Mouse (Mus musculus): ENCODE data around the gene Tmprss9.

Gene Tmprss9

DNA sequence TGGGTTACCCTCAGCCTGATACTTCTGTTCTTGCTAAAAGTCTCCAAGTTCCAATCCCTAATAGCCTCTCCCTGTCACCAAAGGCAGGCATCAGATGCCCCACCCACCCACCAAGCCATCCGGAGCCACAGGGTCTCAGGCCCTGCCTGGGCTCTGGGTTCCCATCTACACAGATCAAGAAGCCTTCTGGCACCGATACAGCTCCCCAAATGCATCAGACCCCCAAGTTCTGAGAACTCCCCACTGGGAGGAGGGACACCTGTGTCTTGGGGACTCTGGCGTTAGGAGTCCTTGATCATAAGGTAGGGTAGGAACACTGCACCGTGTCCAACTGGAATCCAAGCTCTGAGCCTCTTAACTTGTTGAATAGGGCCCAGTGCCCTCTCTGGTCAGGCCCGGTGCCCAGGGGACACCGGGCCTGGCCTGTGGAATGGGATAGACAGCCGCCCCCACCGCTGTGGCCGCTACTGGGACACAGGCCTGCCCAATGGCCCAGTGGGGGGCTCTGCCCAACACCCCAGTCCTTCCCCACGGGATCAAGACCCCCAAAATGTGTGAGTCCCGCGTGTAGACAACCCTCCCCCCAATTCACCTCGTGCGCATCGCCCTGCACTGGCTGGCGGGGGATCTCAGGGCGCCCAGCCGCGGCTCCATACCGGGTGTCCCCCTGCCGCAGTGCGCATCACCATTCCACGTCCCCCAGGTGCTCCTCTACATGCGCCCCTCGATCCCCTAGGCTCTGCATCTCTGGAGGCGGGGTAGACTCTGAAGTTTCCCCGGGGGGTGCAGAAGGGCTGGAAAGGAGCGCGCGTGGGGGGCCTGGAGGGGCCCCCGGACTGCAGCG is 28.3 kb upstream of the Tmprss9 start:
- no peak for DNase-seq (ENCODE audit: low read depth in 2 of 2, low spot score in 2 of 2)

DNA sequence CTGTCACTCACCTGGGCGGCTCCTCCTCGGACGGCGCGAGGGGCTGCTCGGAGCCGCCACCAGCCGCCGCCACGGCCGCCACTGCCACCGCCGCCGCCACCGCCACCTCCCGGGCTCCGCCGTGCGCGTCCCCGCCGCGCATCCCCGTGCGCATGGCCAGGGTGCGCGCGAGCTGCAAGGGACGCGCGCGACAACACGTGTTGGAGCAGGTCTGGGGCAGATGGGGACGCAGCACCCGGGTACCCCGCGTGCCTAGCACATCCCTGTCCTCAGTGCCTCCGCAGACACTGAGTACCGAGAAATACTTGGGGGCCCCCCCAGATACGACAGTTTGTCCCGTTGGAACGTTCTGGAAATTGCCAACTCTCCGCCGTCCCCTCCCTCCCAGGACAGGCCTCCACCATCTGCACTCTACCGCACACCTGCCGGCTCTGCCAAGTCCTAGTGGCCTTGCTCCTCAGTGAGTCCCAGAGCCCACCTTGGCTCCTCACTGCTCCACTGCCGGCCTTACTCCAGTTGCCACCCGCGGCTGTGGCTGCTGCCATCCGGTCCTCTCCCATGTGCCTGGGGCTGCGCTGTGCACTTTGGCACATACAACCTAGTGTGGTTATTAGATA is 27.6 kb upstream of the Tmprss9 start, which contains the start of gene Lingo3:
Gene Lingo3, minus strand, starts transcription at position 109 of the 617 bp plus-strand sequence.
- DNase-seq (ENCODE audit: low read depth in 2 of 2, low spot score in 2 of 2) = no peak

DNA sequence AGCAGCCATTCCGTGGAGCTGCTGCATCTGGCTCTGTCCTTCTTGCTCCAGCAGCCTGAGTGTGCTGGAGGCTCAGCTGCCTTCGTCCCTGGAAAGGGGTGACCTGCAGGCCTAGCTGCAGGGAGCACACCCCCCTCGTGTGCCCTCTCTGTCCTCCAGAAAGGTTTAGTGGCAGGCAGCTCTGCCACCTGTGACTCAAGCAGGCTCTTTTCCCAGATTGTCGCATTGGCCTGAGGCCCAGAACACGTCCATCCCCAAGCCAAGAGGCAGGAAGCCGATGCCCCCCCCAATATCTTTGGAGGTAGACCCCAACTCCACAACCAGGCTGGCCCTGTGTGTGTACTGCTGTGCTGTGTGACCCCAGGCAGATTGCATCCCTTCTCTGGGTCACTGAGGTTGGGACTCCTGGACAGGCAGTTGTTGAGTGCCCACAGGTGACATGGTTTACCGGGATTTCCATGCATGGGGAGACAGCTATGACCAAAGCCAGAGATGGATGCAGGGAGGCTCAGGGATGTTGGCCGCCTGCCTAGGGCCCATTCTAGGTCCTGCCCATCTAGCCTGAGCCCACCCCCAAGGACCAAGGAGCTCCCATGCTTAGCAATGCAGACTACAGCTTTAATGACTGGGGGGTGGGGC is 26.5 kb upstream of the Tmprss9 start:
- DNase-seq (ENCODE audit: low read depth in 2 of 2, low spot score in 2 of 2) = no peak

DNA sequence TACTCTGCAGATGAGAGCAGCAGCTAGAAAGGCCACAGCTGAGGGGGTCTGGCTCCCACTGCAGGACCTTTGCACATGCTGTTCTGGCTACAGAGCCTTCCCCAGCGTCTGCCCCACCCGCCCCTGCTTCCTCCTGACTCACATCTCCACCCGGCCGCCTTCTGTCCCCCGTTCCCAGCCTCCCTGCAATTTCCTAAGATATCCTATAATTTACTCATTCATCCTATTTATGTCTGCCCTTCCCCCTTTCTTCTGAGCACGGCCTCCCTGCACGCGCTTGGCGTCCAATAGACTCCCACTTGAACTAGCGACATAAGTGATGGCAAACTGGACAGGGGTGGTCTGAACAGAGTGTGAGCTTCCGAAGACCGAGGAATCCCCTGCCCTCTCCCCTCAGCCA is 25.9 kb upstream of the Tmprss9 start:
- no peak for DNase-seq (ENCODE audit: low read depth in 2 of 2, low spot score in 2 of 2)

DNA sequence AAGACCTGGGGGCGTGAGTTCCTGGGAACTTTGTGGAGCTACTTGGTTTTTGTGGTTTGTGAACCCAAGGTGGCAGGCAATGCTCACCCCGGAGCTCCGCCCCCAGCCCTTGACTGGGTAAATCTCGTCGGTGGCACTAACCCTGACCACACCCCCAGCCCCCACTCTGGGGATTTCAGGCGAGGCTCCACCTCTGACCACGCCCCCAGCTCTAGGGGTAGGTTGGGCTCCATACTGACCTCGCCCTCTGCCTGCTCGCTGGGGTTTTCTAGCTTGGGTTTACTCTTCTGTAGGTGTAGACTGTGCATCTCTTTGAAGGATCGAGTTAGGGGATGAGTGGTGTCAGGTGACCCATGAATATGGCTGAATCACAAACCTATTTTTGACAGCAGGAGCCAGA is 23.1 kb upstream of the Tmprss9 start:
- DNase-seq (ENCODE audit: low read depth in 2 of 2, low spot score in 2 of 2) = peak; percentile 29 to 59

DNA sequence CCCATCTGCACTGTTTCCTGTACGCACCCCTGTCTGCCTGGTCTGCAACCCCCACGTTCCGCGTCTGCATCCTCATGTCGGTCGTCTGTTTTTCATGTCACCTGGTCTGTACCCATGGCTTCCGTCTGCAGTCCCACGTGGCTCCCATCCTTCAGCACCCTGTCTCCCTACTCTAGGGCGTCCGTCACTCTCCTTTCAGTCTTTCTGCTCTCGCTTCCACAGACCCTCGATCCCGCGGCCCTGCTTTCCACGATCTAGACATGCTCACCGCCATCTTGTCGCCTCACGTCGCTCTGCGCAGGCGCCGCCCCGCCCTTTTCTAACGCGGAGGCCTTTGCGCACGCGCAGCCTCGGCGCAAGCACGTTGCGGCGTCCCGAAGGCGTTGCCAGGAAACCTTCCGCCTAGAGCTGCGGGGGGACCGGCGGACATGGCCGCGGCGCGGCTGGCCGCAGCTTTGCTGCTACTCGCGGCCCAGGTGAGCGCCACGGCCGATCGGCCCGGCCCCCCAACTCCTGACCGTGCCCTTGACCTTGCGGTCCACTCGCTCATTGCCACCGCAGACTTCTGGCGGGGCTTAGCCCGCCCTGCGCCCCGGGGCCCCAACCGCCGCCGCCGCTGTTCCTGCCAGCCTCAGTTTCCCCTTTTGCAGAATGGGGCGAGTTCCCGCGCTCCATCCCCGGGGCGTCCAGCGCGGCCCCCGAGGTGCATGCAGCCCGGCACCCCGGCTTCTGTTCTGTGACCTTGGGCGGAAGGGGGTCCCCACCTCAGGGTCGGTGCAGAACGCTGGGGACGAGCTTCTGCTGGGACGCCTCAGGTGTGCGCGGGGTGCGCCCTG is 16.5 kb upstream of the Tmprss9 start, which contains the start of the genes Lsm7 and Sppl2b:
Gene Lsm7, minus strand, starts transcription at position 297 of the 836 bp plus-strand sequence.
Gene Sppl2b, plus strand, starts transcription at position 363 of the 836 bp plus-strand sequence.
- DNase-seq (ENCODE audit: low read depth in 2 of 2, low spot score in 2 of 2) = peak; percentile 96 to 98

DNA sequence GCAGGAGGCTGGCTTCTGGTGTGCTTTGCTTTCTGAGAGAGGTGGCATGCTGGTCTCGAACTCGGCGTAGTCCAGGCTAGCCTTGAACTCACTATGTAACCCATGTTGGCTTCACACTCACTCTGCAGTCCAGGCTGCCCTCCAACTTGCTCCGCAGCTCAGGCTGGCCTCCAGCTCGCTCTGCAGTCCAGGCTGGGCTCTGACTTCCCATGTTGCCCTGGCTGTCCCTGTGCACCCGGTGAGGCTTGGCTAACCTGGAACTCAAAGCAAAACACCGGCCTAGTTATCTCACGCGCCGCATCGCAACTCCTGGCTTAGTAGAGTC is 15.9 kb upstream of the Tmprss9 start:
- no peak for DNase-seq (ENCODE audit: low read depth in 2 of 2, low spot score in 2 of 2)

DNA sequence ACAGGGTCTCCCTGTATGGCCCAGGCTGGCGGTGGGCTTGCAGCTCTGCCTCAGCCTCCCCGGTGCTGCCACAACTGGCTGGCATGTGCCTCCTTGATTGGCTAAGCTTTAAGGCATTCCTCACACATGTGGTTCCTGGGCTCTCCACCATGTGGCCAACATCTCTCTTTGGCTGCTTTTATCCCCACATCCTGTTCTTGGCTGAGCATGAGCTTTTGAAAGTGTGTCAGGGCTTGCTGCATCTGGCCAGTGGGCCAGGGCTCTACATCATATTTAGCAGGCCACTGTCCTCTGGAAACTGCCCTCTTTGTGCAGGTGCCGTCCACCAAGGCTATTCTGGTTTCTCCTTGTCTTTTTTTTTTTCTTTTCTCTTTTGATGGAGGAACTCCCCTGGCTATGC is 15.4 kb upstream of the Tmprss9 start:
- peak in 1 of 2 experiments; percentile 12 for DNase-seq (ENCODE audit: low read depth in 2 of 2, low spot score in 2 of 2)

DNA sequence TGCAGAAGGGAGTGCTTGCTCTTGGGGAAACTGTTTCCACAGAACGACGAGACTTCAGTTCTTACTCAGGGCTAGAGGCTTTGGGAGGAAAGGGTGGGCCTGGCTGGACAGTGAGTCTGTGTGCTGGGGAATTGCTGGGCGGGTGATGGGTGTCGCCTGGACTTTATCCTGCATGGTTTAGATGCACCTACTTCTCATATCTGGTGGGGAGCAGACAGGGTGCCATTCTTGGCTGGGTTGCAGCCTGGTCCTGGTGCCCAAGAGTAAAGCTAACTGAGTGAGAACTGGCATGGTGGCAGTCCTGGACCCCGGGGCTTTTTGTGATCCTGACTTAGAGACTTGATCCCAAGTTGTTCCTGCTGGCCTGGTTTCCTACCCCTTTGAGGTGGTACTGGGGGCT is 14.7 kb upstream of the Tmprss9 start:
- no peak for DNase-seq (ENCODE audit: low read depth in 2 of 2, low spot score in 2 of 2)

DNA sequence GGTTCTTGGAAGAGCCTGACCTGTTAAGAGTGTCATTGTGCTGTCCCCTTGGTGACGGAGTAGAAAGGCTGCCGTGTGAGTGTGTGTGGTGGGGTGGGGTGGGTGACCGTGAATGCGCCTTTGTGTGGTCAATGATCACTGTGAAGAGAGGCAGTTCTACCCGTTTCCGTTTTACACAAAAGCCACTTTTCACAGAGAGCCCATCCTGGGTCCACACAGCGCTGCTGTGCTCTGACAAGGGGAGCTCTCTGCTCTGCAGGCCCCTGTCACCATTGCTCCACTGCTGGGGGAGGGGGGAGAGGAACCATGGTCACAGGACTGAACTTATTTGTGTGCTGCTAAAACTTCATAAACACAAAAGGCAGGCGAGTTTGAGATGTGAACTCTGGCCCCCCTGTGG is 14.3 kb upstream of the Tmprss9 start:
- DNase-seq (ENCODE audit: low read depth in 2 of 2, low spot score in 2 of 2) = no peak

DNA sequence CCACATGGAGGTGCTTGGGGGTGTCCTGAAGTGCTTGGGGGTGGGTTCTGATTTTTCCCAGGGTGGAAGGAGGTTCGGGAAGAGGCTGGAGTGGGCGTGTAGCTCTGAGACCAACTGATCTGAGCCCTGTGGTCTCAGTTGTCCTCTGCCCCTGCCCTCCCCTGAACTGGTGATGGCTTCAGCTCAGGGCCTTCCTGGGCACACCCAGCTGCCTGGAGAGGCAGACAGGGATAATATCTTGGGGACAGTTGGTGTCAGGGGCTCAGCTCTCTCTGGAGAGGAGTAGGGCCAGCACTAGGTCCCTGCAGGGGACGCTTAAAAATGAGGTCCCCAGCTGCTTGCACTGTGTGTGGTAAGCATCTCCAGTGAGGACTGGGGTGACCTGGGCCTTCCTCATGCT is 13.8 kb upstream of the Tmprss9 start:
- no peak for DNase-seq (ENCODE audit: low read depth in 2 of 2, low spot score in 2 of 2)

DNA sequence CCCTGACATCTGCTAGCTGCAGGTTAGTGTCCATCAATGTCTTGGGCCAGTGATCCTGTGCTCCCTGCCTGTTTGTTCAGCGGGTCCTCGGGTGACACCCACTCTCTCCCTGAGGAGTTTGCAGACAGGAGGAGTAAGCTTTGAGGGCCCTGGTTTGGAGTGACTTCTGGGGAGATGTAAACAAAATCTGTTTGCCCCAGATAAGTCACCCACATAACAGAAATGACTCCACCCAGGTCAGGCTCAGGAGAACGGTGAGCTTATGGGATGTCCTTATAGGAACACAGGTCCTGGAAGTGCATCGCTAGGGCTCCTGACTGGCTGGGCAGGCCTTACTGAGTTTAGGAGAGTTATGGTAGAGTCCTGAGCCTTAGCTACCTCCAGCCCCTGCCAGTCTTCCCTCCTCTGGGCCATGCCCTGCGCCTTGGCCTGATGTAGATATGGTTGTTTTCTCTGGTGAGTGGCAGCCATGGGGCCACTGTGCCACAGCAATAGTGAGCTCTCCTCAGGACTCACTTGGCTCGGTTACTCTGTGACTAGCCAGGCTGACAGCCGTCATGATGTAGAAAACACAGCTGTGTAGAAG is 13.2 kb upstream of the Tmprss9 start:
- DNase-seq (ENCODE audit: low read depth in 2 of 2, low spot score in 2 of 2) = no peak

DNA sequence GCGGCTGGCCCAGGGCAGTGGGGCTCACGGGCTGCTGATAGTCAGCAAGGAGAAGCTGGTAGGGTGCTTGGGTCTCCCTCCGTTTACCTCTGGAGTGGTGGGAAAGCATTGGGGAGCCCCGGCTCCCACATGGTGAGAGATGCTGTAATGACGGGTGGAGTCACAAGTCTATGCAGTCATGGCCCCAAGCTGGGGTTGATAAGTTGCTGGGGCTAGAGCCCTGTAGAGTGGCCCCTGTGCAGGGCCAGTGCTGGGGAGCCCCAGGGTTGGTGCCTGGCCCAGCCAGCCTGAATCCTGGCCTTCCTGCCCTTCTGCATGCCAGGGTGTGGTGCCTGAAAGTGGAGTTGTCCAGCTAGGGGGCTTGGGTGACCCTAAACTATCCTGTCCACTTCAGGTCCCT is 9.3 kb upstream of the Tmprss9 start:
- DNase-seq (ENCODE audit: low read depth in 2 of 2, low spot score in 2 of 2) = no peak

DNA sequence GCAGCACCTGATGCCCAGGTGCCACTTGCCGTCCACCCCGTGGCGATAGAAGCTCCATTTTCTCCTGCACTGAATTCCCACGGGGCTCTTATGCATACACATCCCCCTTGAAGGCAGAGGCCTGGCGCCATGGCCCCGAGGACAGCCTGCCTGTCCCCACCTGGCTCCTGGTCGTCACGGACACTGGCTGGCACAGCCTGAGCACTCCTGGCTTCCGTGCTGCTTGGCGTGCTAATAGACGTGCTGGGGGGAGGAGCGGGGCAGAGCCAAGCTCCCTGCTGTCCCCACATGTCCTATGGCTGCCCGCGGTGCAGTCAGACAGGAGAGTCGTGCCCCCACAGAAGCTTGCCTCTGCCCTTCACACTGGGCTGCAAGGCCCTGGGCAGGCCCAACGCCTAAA is 7.2 kb upstream of the Tmprss9 start:
- no peak for DNase-seq (ENCODE audit: low read depth in 2 of 2, low spot score in 2 of 2)

DNA sequence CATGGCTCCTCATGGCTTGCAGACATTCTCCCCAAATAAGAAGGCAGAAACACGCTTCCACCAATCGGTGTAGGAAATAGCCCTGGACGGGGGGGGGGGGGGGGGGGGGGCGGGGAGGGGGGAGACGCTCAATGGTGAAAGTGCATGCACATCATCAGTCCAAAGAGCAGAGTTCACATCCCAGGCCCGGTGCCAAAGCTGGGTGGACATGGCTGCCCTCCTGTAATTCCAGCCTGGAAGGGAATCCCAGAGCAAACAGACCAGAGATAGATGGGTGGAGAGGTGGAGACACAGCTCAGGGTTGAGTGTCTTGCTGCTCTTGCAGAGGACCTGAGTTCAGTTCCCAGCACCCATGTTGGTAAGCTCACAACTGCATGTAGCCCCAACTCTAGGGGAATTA is 655 bp upstream of the Tmprss9 start:
- DNase-seq (ENCODE audit: low read depth in 2 of 2, low spot score in 2 of 2) = no peak

DNA sequence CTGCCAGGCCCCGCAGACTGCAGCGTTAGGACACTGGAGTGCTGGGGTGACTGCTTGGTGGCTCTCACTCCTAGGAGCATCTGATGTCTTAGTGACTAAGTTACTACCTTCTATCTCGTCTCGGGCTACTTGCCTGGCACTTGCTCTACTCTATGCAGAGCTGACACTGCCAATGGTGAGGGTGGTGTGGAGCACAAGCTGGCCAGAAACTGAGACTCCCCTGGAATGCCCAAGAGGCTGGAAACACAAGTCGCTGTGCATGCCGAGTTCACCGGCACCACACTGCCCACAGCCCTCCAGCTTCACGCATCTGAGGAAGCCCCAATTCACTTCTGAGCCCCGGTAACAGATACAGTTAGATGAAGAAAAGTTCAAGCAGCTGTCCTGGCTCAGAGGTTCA is 2.4 kb downstream of the Tmprss9 start:
- DNase-seq (ENCODE audit: low read depth in 2 of 2, low spot score in 2 of 2) = no peak

DNA sequence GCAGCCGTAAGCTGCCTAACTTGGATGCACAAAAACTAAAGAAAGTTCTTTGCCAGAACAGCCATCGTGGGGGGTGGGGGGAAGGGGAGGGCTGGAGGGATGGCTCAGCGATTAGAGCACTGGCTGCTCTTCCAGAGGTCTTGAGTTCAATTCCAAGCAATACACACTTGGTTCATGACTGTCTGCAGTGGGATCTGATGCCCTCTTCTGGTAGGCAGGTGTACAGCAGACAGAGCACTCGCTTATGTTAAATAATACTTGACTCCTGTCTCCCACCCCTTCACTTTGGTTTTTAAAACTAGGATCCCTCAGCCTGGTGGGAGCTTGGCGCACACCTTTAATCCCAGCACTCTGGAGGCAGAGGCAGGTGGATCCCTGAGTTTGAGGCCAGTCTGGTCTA is 4.4 kb downstream of the Tmprss9 start:
- DNase-seq (ENCODE audit: low read depth in 2 of 2, low spot score in 2 of 2) = peak; percentile 56 to 68

DNA sequence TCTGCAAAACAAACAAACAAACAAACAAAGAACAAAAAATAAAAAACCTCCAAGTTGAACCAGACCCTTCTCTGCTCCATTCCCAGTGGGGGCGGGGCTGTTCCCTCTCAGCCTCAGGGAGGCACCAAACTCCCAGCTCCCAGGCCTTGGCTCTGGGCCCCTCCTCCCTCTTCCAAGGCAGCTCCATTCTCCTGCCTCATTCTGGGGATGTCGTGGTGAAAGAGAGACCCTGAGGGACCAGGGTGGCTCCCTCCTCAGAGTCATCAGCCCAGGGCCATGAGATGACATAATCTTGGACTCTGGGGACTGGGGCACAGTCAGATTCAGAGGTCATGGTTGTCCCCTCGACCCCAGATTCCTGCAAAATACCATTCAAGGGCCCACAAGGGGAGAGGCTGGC is 4.9 kb downstream of the Tmprss9 start:
- no peak for DNase-seq (ENCODE audit: low read depth in 2 of 2, low spot score in 2 of 2)

DNA sequence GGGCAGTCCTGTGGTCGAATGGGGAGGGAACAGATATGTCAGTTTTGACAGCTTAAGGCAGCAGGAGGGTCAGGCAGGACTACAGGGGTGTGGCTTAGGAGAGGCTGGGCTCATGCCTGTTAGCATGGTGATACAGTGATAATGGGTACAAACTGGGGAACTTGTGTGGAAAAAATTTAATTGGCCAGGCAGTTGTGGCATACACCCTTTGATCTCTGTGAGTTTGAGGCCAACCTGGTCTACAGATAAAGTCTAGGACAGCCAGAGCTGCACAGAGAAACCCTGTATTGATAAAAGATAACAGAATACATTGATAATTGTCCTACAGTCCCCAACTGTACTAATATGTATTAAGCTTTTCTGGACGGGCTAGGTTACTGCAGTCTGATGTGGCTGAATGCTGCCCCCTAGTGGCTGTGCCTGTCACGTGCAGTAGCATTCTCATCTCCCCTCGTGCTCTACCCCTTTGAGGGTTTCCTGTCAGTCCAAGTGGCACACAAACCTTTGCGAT is 8.5 kb downstream of the Tmprss9 start:
- DNase-seq (ENCODE audit: low read depth in 2 of 2, low spot score in 2 of 2) = peak; percentile 43 to 60

DNA sequence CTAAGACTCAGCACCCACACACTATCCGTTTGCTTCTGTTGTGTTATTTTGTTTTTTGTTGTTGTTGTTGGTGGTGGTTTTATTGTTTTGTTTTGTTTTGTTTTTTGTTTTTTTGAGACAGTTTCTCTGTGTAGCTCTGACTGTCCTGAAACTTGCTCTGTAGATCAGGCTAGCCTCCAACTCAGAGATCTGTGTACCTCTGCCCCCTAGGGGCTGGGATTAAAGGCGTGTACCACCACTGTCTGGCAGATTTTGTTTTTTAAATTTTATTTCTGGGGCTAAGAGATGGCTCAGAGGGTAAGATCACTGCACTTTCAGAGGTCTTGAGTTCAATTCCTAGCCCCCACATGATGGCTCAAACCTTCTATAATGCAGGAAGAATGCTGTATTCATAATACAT is 9.3 kb downstream of the Tmprss9 start:
- no peak for DNase-seq (ENCODE audit: low read depth in 2 of 2, low spot score in 2 of 2)

DNA sequence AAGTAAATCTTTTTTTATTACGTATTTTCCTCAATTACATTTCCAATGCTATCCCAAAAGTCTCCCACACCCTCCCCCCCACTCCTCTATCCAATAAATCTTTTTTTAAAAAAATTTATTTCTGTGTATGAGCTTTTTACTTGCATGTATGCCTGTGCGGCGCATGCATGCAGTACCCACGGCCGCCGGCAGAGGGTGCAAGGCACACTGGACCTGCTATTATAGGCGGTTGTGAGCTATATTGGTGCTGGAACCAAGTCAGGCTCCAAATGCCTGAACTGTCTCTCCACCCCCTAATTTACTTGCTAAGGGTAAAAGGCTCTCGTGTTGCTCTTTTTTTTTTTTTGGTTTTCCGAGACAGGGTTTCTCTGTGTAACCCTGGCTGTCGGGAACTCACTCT is 9.7 kb downstream of the Tmprss9 start:
- DNase-seq (ENCODE audit: low read depth in 2 of 2, low spot score in 2 of 2) = peak; percentile 82 to 85
